Comparison of ENCODE assay signal across 8 mouse cellular contexts in the genomic region with DNA sequence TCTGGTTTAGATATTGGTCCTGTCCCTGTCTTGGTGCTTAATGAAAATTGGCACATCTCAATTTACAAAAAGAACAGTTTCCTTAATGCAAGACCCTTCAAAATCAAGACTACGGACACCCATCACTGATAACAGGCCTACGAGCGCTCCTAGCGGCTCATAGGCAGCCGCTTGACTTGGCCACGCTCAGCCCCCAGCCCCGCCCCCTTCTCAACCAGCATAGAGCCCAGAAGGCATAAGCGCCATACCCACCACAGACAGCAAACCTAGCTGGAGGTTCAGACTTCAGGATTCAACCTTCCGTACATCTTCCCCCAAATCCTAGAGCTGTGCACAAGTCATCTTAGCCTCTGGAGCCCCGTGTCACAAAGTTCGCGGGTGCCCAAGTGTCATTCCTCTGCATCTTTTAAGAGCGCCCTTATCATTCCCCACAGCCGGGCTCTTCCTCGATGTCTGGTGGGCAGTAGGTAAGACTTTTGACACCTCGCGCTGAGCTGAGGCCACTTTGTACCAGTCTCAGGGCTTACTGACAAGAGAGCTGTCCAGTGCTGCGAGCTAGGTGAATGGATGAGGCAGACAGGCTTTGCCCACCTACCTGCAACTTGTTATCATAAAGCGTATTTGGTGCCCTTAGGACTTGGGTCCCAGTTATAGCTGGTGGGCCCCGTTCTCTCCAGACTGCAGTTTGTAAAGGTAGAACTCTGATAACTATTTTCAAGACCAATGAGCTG. TPM values are rescaled to one million over a fixed set of nuclear protein-coding genes. Genes with fewer than 3 reads are reported as not detected.
DNase-seq lines count a peak whose midpoint lies in the region; ATAC-seq and TF ChIP-seq lines count a peak whose summit lies in the region.

No protein-coding gene starts in this region.

- no peak for DNase-seq in forebrain, postnatal 0 days
- DNase-seq in midbrain, embryonic 10.5 days (ENCODE audit: low spot score): peak; percentile 51
- peak; percentile 59 for DNase-seq in NIH3T3 (ENCODE audit: low read depth)
- DNase-seq in lung, postnatal 36 days: peak; percentile 47
- DNase-seq in left cerebral cortex, postnatal 14 days (ENCODE audit: low spot score in 2 of 2): no peak

- H3K9ac ChIP-seq in forebrain, postnatal 0 days: no peak overlapping the region
- no peak overlapping the region for H3K9ac ChIP-seq in forebrain, embryonic 15.5 days (replicated peaks)
- no peak overlapping the region for H3K9ac ChIP-seq in midbrain, embryonic 16.5 days (ENCODE audit: low read depth, low read length)

- peaks cover 24% of the 10 kb centered on the region for H3K36me3 ChIP-seq in forebrain, postnatal 0 days (ENCODE audit: insufficient read depth)
- peaks cover 17% of the 10 kb centered on the region for H3K36me3 ChIP-seq in forebrain, embryonic 15.5 days
- H3K36me3 ChIP-seq in midbrain, embryonic 10.5 days: peaks cover 42% of the 10 kb centered on the region
- peaks cover 11% of the 10 kb centered on the region for H3K36me3 ChIP-seq in midbrain, embryonic 16.5 days (ENCODE audit: control insufficient read depth, insufficient read depth, low read length)

- peaks cover 6% of the 10 kb centered on the region for H3K4me1 ChIP-seq in forebrain, postnatal 0 days (ENCODE audit: insufficient read depth)
- H3K4me1 ChIP-seq in forebrain, embryonic 15.5 days: peaks cover 28% of the 10 kb centered on the region
- peaks cover 34% of the 10 kb centered on the region for H3K4me1 ChIP-seq in midbrain, embryonic 10.5 days
- peaks cover 16% of the 10 kb centered on the region for H3K4me1 ChIP-seq in midbrain, embryonic 16.5 days (ENCODE audit: control insufficient read depth, insufficient read depth, low read length)

- H3K27ac ChIP-seq in forebrain, postnatal 0 days (ENCODE audit: low read depth, low read length): no peak overlapping the region
- H3K27ac ChIP-seq in forebrain, embryonic 15.5 days (replicated peaks): no peak overlapping the region
- no peak overlapping the region for H3K27ac ChIP-seq in midbrain, embryonic 10.5 days (replicated peaks)
- H3K27ac ChIP-seq in midbrain, embryonic 16.5 days (ENCODE audit: low read length): no peak overlapping the region

- no peaks in the 10 kb centered on the region for H3K27me3 ChIP-seq in forebrain, postnatal 0 days (ENCODE audit: insufficient read depth, low read length)
- no peaks in the 10 kb centered on the region for H3K27me3 ChIP-seq in forebrain, embryonic 15.5 days
- H3K27me3 ChIP-seq in midbrain, embryonic 10.5 days (ENCODE audit: low read depth, poor library complexity, severe bottlenecking): no peaks in the 10 kb centered on the region
- H3K27me3 ChIP-seq in midbrain, embryonic 16.5 days (ENCODE audit: control insufficient read depth, insufficient read depth, low read depth, low read length): no peaks in the 10 kb centered on the region

- intact Hi-C loops in left cerebral cortex, postnatal 14 days (cut with DNase I): no loop called here

- no peak overlapping the region for H3K4me3 ChIP-seq in forebrain, postnatal 0 days (ENCODE audit: low read depth, low read length)
- no peak overlapping the region for H3K4me3 ChIP-seq in forebrain, embryonic 15.5 days
- no peak overlapping the region for H3K4me3 ChIP-seq in midbrain, embryonic 10.5 days
- H3K4me3 ChIP-seq in midbrain, embryonic 16.5 days (ENCODE audit: low read depth, low read length): no peak overlapping the region

- peak; percentile 38 for TF ChIP-seq CTCF in forebrain, postnatal 0 days (IDR thresholded peaks at IDR 0.05; ENCODE audit: low read depth)

- H3K4me2 ChIP-seq in forebrain, postnatal 0 days (ENCODE audit: low read depth): no peak overlapping the region
- no peak overlapping the region for H3K4me2 ChIP-seq in forebrain, embryonic 15.5 days (replicated peaks)
- H3K4me2 ChIP-seq in midbrain, embryonic 16.5 days (ENCODE audit: low read length): no peak overlapping the region

- no peaks in the 10 kb centered on the region for H3K9me3 ChIP-seq in forebrain, postnatal 0 days (ENCODE audit: low read length)
- no peaks in the 10 kb centered on the region for H3K9me3 ChIP-seq in forebrain, embryonic 15.5 days
- H3K9me3 ChIP-seq in midbrain, embryonic 10.5 days (replicated peaks): no peaks in the 10 kb centered on the region
- no peaks in the 10 kb centered on the region for H3K9me3 ChIP-seq in midbrain, embryonic 16.5 days (replicated peaks; ENCODE audit: control insufficient read depth, low read length, poor library complexity, severe bottlenecking)

- 50% methylated on average over 20 of the region's 20 CpGs for WGBS in forebrain, postnatal 0 days
- WGBS in forebrain, embryonic 15.5 days: 49% methylated on average over 20 of the region's 20 CpGs
- 45% methylated on average over 20 of the region's 20 CpGs for WGBS in midbrain, embryonic 10.5 days
- 45% methylated on average over 20 of the region's 20 CpGs for WGBS in midbrain, embryonic 16.5 days

- ATAC-seq in forebrain, postnatal 0 days: no peak
- ATAC-seq in forebrain, embryonic 15.5 days (replicated peaks): no peak
- no peak for ATAC-seq in midbrain, embryonic 16.5 days
- no peak for ATAC-seq in megakaryocyte, adult 5-6 weeks (ENCODE audit: poor library complexity, severe bottlenecking)

RNA-seq across cellular contexts. Expression of a gene that starts 3.7 kb away (rescaled TPM):
- total RNA-seq in forebrain, postnatal 0 days (2014; rRNA removed): 3,281 and 3,879 TPM in 2 replicates
- polyA plus RNA-seq in forebrain, postnatal 0 days (2015; fragmentation: Nextera tagmentation; extraction: Ambion mirVana): 995 and 1,414 TPM in 2 replicates
- polyA plus RNA-seq in forebrain, embryonic 15.5 days (2015; fragmentation: Nextera tagmentation; extraction: Ambion mirVana): 859 and 881 TPM in 2 replicates
- polyA plus RNA-seq in midbrain, embryonic 10.5 days (2016; fragmentation: Nextera tagmentation; extraction: Ambion mirVana): 965 and 1,195 TPM in 2 replicates
- 818 and 819 TPM in 2 replicates for polyA plus RNA-seq in midbrain, embryonic 16.5 days (2015; fragmentation: Nextera tagmentation; extraction: Ambion mirVana)
- total RNA-seq in left cerebral cortex, postnatal 14 days (2021): 1,000 to 10,000 TPM; 1,411 to 1,467 TPM
- 1,617 and 1,884 TPM in 2 replicates for total RNA-seq in megakaryocyte, adult 5-6 weeks (2015)
- total RNA-seq in megakaryocyte, adult 5-6 weeks (2017): 3,108 and 3,204 TPM in 2 replicates

RNA-seq across cellular contexts. Expression of a gene that starts 35.9 kb away (rescaled TPM):
- 6.7 and 8.1 TPM in 2 replicates for total RNA-seq in forebrain, postnatal 0 days (2014; rRNA removed)
- 8.2 and 8.3 TPM in 2 replicates for polyA plus RNA-seq in forebrain, postnatal 0 days (2015; fragmentation: Nextera tagmentation; extraction: Ambion mirVana)
- 40.2 and 45.5 TPM in 2 replicates for polyA plus RNA-seq in forebrain, embryonic 15.5 days (2015; fragmentation: Nextera tagmentation; extraction: Ambion mirVana)
- 121 and 123 TPM in 2 replicates for polyA plus RNA-seq in midbrain, embryonic 10.5 days (2016; fragmentation: Nextera tagmentation; extraction: Ambion mirVana)
- polyA plus RNA-seq in midbrain, embryonic 16.5 days (2015; fragmentation: Nextera tagmentation; extraction: Ambion mirVana): 10.1 and 12.9 TPM in 2 replicates
- total RNA-seq in left cerebral cortex, postnatal 14 days (2021): 1 to 10 TPM; 1.9 to 2.0 TPM
- total RNA-seq in megakaryocyte, adult 5-6 weeks (2015): 160 and 172 TPM in 2 replicates
- 309 and 311 TPM in 2 replicates for total RNA-seq in megakaryocyte, adult 5-6 weeks (2017)

Comparison
In these comparisons a context has a peak if more than half of its experiments do, and no peak if none do; other contexts are left out.
1. DNase-seq: peak in midbrain, embryonic 10.5 days (single experiment), NIH3T3 (single experiment) and lung, postnatal 36 days (single experiment); none in forebrain, postnatal 0 days (single experiment) and left cerebral cortex, postnatal 14 days (0 of 2).